Mouse (Mus musculus) macrophage (primary cell): Measurements from ENCODE around the gene Krtap3-3. TPM values are rescaled to one million over a fixed set of nuclear protein-coding genes. Genes with fewer than 3 reads are reported as not detected.

Experiments
- H3K27ac ChIP-seq: fragments of 350-480 bp; formaldehyde crosslinking; 2 replicates; pipeline ENCODE4 v1.9.0; 2021
- H3K36me3 ChIP-seq: fragments of 350-480 bp; formaldehyde crosslinking; 2 replicates; pipeline ENCODE4 v1.9.0; 2021; ENCODE audit errors: inconsistent target
- H3K4me3 ChIP-seq: fragments of 350-480 bp; formaldehyde crosslinking; 2 replicates; pipeline ENCODE4 v1.9.0; 2021; ENCODE audit errors: inconsistent target
- H3K79me2 ChIP-seq: fragments of 350-480 bp; formaldehyde crosslinking; 2 replicates; pipeline ENCODE4 v1.9.0; 2021; ENCODE audit errors: inconsistent target
- WGBS: methylation state at CpG from one replicate; pipeline ENCODE4 v1.1.7; 2026; ENCODE audit warnings: inconsistent platforms; ENCODE audit not compliant: missing documents; 5-methylcytosine and 5-hydroxymethylcytosine counted together
- polyA plus RNA-seq: library from polyadenylated mRNA; stranded (reverse); fragments of 250-400 nt; gene quantifications from 3 replicates; pipeline ENCODE4 v1.2.4, GENCODE M21; 2018; ENCODE audit warnings: inconsistent platforms

Gene Krtap3-3
- polyA plus RNA-seq, 1 experiment from 2014 or later: not detected

- WGBS: 70% methylated on average over 2 of the region's 2 CpGs
- Histone ChIP-seq H3K36me3 (no peaks in the 10 kb centered on the region), H3K4me3 (no peak overlapping the region), H3K79me2 (no peaks in the 10 kb centered on the region), H3K27ac (no peak overlapping the region)
Measured at GRCm38 (mm10) chr11:99556195-99556594, 5.5 kb upstream of the Krtap3-3 start.

GRCm38 (mm10) chr11:99547892-99548291, 2.8 kb downstream of the Krtap3-3 start:
- Histone ChIP-seq H3K4me3 (no peak overlapping the region), H3K36me3 (no peaks in the 10 kb centered on the region), H3K79me2 (no peaks in the 10 kb centered on the region), H3K27ac (no peak overlapping the region)

GRCm38 (mm10) chr11:99539721-99540120, 10.9 kb downstream of the Krtap3-3 start:
- H3K36me3 ChIP-seq: no peaks in the 10 kb centered on the region
- 89% methylated on average over 9 of the region's 9 CpGs for WGBS
- H3K79me2 ChIP-seq: no peaks in the 10 kb centered on the region
- no peak overlapping the region for H3K4me3 ChIP-seq
- H3K27ac ChIP-seq: no peak overlapping the region

GRCm38 (mm10) chr11:99521288-99521860, 29.3 kb downstream of the Krtap3-3 start, which contains the start of gene Krt39:
Gene Krt39, minus strand, starts transcription at chr11:99521338.
- Histone ChIP-seq H3K79me2 (no peaks in the 10 kb centered on the region), H3K4me3 (no peak within 1 kb of the TSS), H3K36me3 (no peaks in the 10 kb centered on the region), H3K27ac (no peak within 1 kb of the TSS)
- WGBS: 71% methylated on average over 13 of the region's 13 CpGs

- Histone ChIP-seq H3K27ac (no peak overlapping the region), H3K4me3 (no peak overlapping the region), H3K36me3 (no peaks in the 10 kb centered on the region), H3K79me2 (no peaks in the 10 kb centered on the region)
- WGBS: 89% methylated on average over 8 of the region's 8 CpGs
Measured at GRCm38 (mm10) chr11:99514098-99514497, 36.6 kb downstream of the Krtap3-3 start.

Other genes with a start within 250 kb of the Krtap3-3 start
- not detected in 3 replicates for gene Krt25, start 227.9 kb downstream of the Krtap3-3 start, polyA plus RNA-seq
- gene Krt26, start 212.9 kb downstream of the Krtap3-3 start, polyA plus RNA-seq: not detected in 3 replicates
- gene Krt27, start 199.8 kb downstream of the Krtap3-3 start, polyA plus RNA-seq: not detected in 3 replicates
- gene Krt28, start 176.0 kb downstream of the Krtap3-3 start, polyA plus RNA-seq: not detected in 3 replicates
- gene Krt10, start 161.5 kb downstream of the Krtap3-3 start, polyA plus RNA-seq: 1.2 to 2.7 TPM (median 2.0 TPM) in 3 replicates
- gene Krt12, start 128.6 kb downstream of the Krtap3-3 start, polyA plus RNA-seq: not detected in 3 replicates
- not detected in 3 replicates for gene Krt20, start 112.7 kb downstream of the Krtap3-3 start, polyA plus RNA-seq
- not detected in 3 replicates for gene Krt23, start 57.7 kb downstream of the Krtap3-3 start, polyA plus RNA-seq
- not detected in 3 replicates for gene Krt39, start 29.5 kb downstream of the Krtap3-3 start, polyA plus RNA-seq
- gene Krt40, start 7.7 kb downstream of the Krtap3-3 start, polyA plus RNA-seq: not detected in 3 replicates
- not detected in 3 replicates for gene Krtap3-2, start 6.0 kb upstream of the Krtap3-3 start, polyA plus RNA-seq
- not detected in 3 replicates for gene Gm11939, start 8.6 kb upstream of the Krtap3-3 start, polyA plus RNA-seq
- not detected in 3 replicates for gene Krtap3-1, start 15.8 kb upstream of the Krtap3-3 start, polyA plus RNA-seq
- not detected in 3 replicates for gene Krtap1-5, start 30.2 kb upstream of the Krtap3-3 start, polyA plus RNA-seq
- gene Krtap1-4, start 32.8 kb upstream of the Krtap3-3 start, polyA plus RNA-seq: not detected in 3 replicates
- not detected in 3 replicates for gene Krtap1-3, start 40.5 kb upstream of the Krtap3-3 start, polyA plus RNA-seq
- not detected in 3 replicates for gene Krtap9-3, start 47.2 kb upstream of the Krtap3-3 start, polyA plus RNA-seq
- gene Gm11938, start 52.4 kb upstream of the Krtap3-3 start, polyA plus RNA-seq: not detected in 3 replicates
- gene Gm11937, start 59.3 kb upstream of the Krtap3-3 start, polyA plus RNA-seq: not detected in 3 replicates
- not detected in 3 replicates for gene Krtap2-4, start 64.0 kb upstream of the Krtap3-3 start, polyA plus RNA-seq
- not detected in 3 replicates for gene Gm11562, start 69.6 kb upstream of the Krtap3-3 start, polyA plus RNA-seq
- gene Krtap4-1, start 77.4 kb upstream of the Krtap3-3 start, polyA plus RNA-seq: not detected in 3 replicates
- not detected in 3 replicates for gene Krtap4-2, start 84.2 kb upstream of the Krtap3-3 start, polyA plus RNA-seq
- not detected in 3 replicates for gene Krtap4-7, start 93.2 kb upstream of the Krtap3-3 start, polyA plus RNA-seq
- not detected in 3 replicates for gene Gm11555, start 99.4 kb upstream of the Krtap3-3 start, polyA plus RNA-seq
- gene Gm11563, start 108.1 kb upstream of the Krtap3-3 start, polyA plus RNA-seq: not detected in 3 replicates
- not detected in 3 replicates for gene Krtap4-6, start 115.1 kb upstream of the Krtap3-3 start, polyA plus RNA-seq
- gene Gm14190, start 139.9 kb upstream of the Krtap3-3 start, polyA plus RNA-seq: not detected in 3 replicates
- gene Gm14180, start 183.4 kb upstream of the Krtap3-3 start, polyA plus RNA-seq: not detected in 3 replicates
- not detected in 3 replicates for gene Gm11595, start 222.0 kb upstream of the Krtap3-3 start, polyA plus RNA-seq
- not detected in 3 replicates for gene Krtap4-8, start 229.8 kb upstream of the Krtap3-3 start, polyA plus RNA-seq
- gene Krtap4-9, start 234.3 kb upstream of the Krtap3-3 start, polyA plus RNA-seq: not detected in 3 replicates
- gene Gm11596, start 242.6 kb upstream of the Krtap3-3 start, polyA plus RNA-seq: not detected in 3 replicates
- gene Gm11569, start 248.1 kb upstream of the Krtap3-3 start, polyA plus RNA-seq: not detected in 3 replicates